Mouse (Mus musculus): Measurements from ENCODE around the gene Eif2ak4.

Gene Eif2ak4

DNA sequence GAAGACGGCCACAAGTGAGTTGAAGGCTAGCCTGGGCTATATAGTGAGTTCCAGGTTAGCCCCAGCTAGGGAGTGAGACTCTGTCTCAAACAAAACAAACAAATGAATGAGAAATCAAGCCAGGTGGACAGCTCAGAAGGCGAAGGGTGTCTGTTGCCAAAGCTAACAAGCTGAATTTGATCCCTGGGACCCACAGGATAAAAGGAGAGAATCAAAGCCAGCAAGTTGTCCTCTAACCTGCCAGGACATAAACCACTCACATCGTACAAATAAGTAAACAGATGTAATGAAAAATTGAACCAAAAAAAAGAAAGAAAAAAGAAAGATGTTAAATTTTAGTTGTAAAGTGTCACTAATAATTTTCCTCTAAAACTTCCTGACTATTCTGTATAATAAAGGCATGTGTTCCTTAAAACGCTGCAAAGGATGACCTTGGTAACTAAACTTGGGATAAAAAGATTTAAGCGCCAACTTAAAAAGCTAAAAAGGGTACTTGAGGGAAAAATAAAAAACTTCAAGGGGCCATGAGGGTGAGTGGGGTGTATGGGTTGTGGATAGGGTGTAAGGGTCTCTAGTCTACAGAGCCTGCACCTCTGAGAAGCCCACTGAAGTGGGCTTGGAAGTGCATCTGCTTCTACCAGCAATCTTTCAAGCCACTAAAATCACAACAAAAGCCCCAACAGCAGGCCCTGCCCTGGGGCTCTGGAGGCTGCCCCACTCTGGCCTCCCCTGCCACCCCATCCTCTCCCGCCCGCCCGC is 121.4 kb downstream of the Eif2ak4 start:
- no peak for DNase-seq (ENCODE audit: low spot score)

DNA sequence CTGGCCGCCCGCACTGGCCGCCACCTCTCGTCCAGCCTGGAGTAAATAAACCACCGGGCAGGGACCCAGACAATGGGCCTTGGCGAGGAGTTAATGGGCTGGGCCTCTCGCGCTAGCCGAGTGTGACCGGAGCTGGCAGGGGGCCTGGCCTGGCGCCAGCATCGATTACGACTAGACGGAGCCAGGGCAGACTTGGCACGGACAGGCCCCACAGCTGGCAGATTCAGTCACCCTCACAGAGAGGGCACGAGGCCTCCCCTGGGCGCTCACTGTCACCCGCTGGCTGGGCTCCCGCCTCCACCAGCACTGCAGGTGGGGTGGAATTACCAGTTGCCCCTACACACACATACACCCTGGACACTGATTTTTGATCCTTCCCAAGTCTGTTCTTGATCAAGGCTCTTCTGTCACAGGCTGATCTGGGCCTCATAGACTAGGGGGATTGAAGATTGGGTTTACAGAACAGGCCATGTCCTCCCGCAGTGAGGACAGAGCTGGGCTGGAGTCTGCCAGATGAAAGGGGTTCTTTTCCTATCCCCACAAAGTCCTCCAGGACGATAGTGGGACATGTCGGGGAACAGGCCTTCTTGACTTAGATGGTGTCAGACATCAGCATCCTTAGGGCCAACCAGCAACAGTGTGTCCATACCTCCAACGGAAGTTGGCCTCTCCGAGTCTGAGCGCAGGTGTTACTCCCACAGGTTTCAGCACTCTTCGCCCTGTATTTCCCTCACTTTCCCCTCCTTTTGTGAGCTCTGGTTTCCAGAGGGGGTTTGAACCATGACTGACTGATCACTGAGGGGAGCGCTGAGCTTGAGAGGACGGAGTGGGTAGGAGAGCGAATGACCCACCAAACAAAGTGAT is 122.3 kb downstream of the Eif2ak4 start:
- DNase-seq (ENCODE audit: low spot score): peak; percentile 70

DNA sequence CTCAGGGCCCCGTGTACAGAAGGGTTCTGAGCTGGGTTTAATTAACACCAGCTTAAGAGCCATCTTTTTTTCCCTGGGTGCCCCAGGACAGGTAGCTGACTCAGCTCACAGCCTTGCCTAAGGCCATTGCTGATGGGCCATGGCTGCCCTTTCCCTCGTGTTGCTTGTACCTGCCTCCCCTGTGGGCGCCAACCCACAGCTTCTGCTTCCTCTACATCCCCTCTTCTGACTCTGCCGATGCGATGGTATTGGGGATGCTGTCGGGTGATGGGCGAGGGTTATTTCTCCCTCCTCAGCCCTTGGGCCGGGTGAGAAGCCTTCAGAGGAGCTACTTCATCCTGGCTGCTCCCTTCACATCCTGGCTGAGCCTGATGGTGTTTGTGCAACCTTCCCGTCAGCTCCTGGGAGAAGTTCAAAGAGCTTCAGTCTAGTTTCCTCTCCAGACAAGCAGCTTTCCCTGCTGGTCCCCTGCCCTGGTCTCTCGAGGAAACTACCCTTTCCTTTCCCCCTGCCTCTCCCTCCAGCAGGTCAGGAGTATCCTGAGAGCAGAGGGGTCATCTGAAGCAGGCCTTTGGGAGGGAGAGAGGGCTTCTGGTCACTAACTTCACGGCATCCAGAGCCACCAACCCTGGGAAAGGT is 123.5 kb downstream of the Eif2ak4 start:
- DNase-seq (ENCODE audit: low spot score): no peak

- no peak for DNase-seq (ENCODE audit: low spot score)
Measured at GRCm38 (mm10) chr2:118512418-118513377, 124.3 kb downstream of the Eif2ak4 start.

DNA sequence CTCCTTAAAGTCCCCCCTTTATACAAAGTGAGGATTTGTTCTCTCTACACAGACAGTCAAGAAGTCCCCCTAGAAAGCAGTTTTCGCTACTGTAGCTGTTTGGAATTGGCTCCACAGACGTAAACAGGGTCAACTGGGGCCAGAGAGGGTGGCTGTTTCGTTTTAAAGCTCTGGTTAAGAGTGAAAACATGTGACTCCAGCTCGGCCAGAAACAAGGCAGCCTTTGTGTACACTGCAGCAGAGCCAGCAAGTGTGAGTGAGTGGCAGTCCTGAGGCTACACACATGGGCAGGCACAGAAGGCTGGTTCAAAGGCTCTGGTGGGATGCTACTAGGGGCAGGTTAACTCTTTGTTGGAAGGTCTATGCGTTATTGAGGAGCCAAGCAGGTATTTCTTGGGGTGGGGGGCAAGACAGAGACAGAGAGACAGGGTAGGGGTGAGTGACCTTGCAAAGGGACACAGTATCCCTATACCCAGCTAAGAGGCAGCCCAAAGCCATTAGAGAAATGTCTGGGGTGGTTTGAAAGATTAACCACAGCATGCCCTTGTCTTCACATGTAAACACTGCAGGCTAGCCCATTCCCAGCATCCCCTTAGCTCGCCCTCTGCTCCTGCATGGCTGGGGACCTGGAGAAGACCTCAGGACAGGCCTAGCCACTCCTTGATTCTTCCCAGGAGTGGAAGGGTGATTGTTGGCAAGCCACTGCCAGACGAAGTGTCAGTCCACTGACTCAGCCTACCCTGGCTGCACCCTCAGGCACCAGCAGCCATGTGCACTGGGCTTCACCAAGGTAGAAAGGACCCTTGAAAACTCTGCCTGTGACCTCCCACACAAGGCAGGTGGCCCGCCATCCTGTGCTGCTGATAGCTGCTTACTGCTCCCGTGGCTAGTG is 131.9 kb downstream of the Eif2ak4 start:
- no peak for DNase-seq (ENCODE audit: low spot score)

DNA sequence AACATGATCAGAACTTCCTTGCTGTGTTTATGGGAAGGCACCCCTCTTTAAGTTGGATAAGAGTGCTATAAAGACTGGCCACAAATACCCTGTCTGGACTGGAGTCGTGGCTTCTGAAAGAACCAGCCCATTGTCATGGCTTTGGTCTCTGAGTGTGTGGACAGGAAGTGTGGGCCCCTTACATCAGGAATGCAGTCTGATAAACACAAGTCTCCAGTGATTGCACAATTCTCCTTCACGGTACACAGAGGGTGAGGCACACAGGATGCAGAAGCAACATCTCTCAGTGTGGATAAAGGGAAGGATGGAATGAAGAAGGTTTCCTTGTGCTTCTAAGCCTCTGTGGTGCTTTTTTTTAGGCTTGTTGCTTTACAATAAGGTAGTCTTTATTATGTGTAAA is 133.8 kb downstream of the Eif2ak4 start:
- DNase-seq (ENCODE audit: low spot score): no peak

DNA sequence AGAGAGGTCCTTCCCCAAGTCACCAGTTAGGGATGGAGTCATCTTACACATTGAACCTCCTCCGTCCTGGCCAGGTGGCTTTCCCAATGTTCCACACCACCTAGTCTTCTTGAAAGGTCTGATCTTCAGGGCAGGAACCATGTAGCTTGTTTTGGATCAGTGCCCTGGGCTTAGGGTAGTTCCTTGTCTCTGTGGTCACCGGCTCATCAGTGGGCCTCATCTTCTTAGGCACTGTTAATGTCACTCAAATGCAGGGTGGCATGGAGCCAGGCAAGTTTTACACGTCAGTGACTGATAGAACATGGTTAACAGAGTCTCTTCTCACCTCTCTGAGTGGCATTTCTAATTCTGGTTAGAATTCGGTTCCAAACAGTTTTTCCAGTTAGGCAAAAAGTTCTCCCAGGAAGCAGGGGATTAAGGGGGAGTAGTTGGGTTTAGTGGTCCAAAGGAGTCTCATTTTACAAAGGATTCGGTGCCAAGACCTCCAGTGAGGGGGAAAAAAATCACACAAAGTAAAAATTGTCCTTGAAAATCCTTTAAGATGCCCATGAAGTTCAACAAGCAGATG is 134.8 kb downstream of the Eif2ak4 start:
- no peak for DNase-seq (ENCODE audit: low spot score)

- DNase-seq (ENCODE audit: low spot score): no peak
Measured at GRCm38 (mm10) chr2:118524811-118525210, 136.4 kb downstream of the Eif2ak4 start.

All from ovary, postnatal 10 days (tissue).